Mouse (Mus musculus): ENCODE data around the gene B3gnt2. TPM values are rescaled to one million over a fixed set of nuclear protein-coding genes. Genes with fewer than 3 reads are reported as not detected.

B3gnt2 gene
- total RNA-seq (2021) = 10 to 100 TPM; 13.8 to 16.0 TPM
- long read RNA-seq, experiment 1, transcript B3gnt2-202 (2 exons, 3,057 nt) = major isoform, 40 of 41 reads
- long read RNA-seq, experiment 1, partial matches to known transcripts = 0 of 41 reads
- long read RNA-seq, experiment 1, other reads (novel, unspliced or antisense) = 1 of 41 reads
- long read RNA-seq, experiment 2, transcript B3gnt2-202 (2 exons, 3,057 nt) = major isoform, 50 of 50 reads
- long read RNA-seq, experiment 2, partial matches to known transcripts = 0 of 50 reads
- long read RNA-seq, experiment 2, other reads (novel, unspliced or antisense) = 0 of 50 reads

DNA sequence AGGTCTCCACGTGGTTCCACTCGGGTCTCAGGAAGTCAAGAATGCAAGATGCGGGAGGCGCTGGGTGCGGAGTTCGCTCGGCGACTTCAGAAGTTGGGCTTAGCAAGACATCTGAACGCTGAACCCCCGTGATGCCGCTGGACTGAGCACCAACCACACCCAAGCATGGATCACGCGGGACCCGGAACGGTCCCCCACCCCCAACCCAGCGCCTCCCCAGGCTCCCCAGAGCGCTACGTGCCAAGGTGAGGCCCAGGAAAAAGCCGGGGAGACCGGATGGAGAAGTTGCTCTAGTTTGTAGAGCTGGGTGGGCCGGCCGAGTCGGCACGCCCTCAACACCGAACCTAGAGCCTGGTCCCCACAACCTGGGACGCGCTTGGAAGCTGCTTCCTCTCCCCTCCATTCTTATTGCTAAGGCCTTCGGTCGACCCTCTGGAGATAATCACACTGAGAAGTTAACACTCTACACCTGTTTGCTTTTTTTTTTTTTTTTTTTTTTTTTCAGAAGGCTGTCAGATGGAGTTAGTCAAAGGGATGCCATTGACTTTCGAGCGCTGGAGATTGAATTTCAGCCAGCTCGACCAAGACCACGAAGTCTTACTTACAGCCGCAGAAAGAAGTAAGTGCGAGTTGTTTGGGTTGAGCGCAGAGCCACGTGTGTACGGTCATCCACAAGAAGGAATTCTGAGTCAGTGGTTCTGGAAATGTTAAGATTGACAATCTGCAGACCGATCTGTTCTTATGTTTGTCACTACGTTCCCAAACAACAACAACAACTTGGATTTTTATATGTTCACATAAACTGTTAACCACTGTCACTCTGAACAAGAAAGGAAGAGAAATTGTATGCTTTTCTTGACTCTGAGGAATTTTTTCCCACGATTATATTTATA, at the start of gene B3gnt2:
B3gnt2 (minus strand) TSS at position 627 of the 893 bp plus-strand sequence.
- DNase-seq (ENCODE audit: extremely low spot score in 1 of 2, low spot score in 2 of 2) = no peak
- intact Hi-C loops (cut with DNase I) = no loop called here
- peak within 1 kb of the TSS; percentile 93 for H3K4me3 ChIP-seq
- H3K27ac ChIP-seq = peak within 1 kb of the TSS; percentile 91
- TF ChIP-seq CTCF (IDR thresholded peaks at IDR 0.05) = no peak

DNA sequence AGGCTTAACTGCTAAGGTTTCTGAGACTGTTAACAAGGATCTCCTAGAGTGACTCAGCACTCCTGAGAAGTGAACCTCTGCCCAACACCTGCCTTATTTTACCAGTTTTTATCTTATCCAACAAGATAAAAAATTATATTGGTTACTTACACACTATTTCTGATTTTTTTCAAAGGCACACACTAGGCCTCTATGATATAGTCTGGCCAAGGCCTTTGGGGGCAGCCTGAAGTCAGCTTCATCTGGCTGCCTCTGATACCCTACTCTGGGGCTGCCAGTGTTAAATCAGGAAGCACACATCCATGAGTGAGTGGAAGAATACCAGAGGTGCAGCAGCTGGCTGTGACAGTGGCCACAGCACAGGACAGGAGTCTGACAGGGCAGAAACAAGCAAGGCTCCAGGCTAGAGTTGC, 45.7 kb upstream of the B3gnt2 start:
- no peak for DNase-seq (ENCODE audit: extremely low spot score in 1 of 2, low spot score in 2 of 2)
- no peak overlapping the region for H3K4me3 ChIP-seq
- TF ChIP-seq CTCF (IDR thresholded peaks at IDR 0.05) = no peak
- intact Hi-C loops (cut with DNase I) = no loop called here
- no peak overlapping the region for H3K27ac ChIP-seq

DNA sequence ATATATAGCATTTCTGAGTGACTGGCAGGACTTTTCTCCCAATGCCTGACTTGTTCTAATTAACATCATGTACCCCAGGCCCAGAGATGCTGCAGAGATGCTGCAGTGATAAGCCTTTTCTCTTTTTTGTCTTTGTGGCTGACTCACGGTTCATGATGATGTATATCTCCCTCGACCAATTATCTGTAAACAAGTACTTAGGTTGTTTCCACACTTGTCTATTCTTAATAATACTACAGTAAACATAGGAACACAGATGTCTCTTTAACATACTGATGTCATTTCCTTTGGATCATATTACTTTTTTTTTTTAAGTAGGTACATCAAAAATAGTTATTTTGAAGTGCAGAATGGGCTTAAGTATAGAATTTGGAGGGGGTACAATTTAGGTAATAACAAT, 42.2 kb upstream of the B3gnt2 start:
- Histone ChIP-seq H3K27ac (no peak overlapping the region), H3K4me3 (no peak overlapping the region)
- intact Hi-C loops (cut with DNase I) = no loop called here
- no peak for DNase-seq (ENCODE audit: extremely low spot score in 1 of 2, low spot score in 2 of 2)
- TF ChIP-seq CTCF (IDR thresholded peaks at IDR 0.05) = no peak

DNA sequence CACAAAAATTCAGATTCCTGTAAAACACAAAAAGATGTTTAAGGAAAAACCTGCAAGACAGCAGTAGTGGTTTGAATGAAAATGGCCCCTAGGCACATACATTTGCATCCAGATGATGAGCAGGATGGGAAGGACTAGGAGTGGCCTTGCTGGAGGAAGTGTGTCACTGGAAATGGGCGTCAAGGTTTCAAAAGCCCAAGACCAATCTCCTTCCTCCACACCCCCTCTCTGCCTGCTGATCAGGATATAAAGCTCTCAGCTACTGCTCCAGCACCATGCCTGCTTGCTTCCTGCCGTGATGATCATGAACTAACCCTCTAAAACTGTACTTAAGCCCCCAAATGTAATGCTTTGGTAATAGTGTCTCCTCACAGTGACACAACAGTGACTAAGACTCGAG, 39.3 kb upstream of the B3gnt2 start:
- DNase-seq (ENCODE audit: extremely low spot score in 1 of 2, low spot score in 2 of 2) = no peak
- H3K4me3 ChIP-seq = no peak overlapping the region
- TF ChIP-seq CTCF (IDR thresholded peaks at IDR 0.05) = no peak
- intact Hi-C loops (cut with DNase I) = no loop called here
- H3K27ac ChIP-seq = no peak overlapping the region

- no peak for DNase-seq (ENCODE audit: extremely low spot score in 1 of 2, low spot score in 2 of 2)
- TF ChIP-seq CTCF (IDR thresholded peaks at IDR 0.05) = no peak
- H3K4me3 ChIP-seq = no peak overlapping the region
- H3K27ac ChIP-seq = no peak overlapping the region
- intact Hi-C loops (cut with DNase I) = no loop called here
Observed at GRCm38 (mm10) chr11:22897642-22898041, 36.9 kb upstream of the B3gnt2 start.

DNA sequence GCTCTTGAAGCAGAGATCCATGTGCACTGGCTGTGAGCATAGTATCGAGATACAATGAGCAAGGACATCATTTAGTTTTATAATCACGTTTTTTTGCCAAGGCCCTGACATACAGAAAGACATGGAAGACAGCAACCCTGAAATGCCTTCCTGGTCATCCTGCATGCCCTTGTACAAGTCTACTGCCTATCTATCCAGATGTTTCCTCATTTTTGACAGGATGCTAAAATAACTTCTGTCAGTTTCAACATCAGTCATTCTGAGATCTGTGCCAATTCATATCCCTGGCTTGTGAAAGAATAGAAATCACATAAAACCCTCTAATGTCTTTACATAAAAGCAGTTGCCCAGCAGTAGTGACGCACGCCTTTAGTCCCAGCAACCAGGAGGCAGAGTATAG, 36.4 kb upstream of the B3gnt2 start:
- TF ChIP-seq CTCF (IDR thresholded peaks at IDR 0.05) = no peak
- no peak overlapping the region for H3K27ac ChIP-seq
- DNase-seq (ENCODE audit: extremely low spot score in 1 of 2, low spot score in 2 of 2) = no peak
- intact Hi-C loops (cut with DNase I) = no loop called here
- H3K4me3 ChIP-seq = no peak overlapping the region

DNA sequence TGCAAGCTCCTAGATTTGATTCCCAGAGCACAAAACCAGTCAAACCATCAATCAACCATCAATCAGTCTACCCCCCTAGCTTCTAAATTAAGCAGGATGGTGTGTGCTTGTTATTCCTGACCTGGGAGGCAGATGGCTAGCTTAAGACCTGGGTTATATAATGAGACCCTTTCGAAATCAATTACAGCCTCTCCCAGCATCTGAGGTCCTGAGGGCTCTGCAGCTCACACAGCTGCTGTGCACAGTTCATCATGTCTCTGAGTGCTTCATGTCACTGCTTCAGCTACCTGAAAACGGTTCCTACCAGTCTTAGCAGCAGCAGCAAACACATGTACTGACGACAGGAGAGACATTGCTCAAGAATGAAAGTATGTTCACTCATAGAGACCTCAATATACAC, 32.3 kb upstream of the B3gnt2 start:
- Histone ChIP-seq H3K4me3 (no peak overlapping the region), H3K27ac (no peak overlapping the region)
- intact Hi-C loops (cut with DNase I) = no loop called here
- no peak for TF ChIP-seq CTCF (IDR thresholded peaks at IDR 0.05)
- DNase-seq (ENCODE audit: extremely low spot score in 1 of 2, low spot score in 2 of 2) = no peak

- H3K4me3 ChIP-seq = no peak overlapping the region
- intact Hi-C loops (cut with DNase I) = no loop called here
- no peak for DNase-seq (ENCODE audit: extremely low spot score in 1 of 2, low spot score in 2 of 2)
- TF ChIP-seq CTCF (IDR thresholded peaks at IDR 0.05) = no peak
- no peak overlapping the region for H3K27ac ChIP-seq
Observed at GRCm38 (mm10) chr11:22892466-22892865, 31.7 kb upstream of the B3gnt2 start.

- no peak for DNase-seq (ENCODE audit: extremely low spot score in 1 of 2, low spot score in 2 of 2)
- TF ChIP-seq CTCF (IDR thresholded peaks at IDR 0.05) = no peak
- intact Hi-C loops (cut with DNase I) = no loop called here
- H3K27ac ChIP-seq = no peak overlapping the region
- no peak overlapping the region for H3K4me3 ChIP-seq
Observed at GRCm38 (mm10) chr11:22891876-22892275, 31.1 kb upstream of the B3gnt2 start.

DNA sequence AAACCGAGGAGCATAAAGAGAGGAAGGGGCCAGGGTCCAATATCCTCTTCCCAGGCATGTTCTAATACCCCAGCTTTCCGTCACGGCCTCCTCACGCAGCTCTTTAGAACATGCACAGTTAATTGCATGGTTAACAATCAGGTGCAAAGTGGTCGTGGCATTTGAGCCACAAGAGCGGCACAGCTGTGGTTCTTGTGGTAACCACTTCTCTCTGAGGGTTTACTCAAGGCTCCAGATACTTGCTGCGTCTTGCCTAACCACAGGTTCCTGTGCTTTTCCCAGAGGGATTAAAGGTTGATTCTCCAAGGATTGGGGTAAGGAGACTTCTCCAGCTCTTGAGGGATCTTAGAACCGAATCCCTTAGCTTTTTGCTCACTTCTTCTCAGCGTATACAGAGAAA, 30.5 kb upstream of the B3gnt2 start:
- no peak overlapping the region for H3K4me3 ChIP-seq
- TF ChIP-seq CTCF (IDR thresholded peaks at IDR 0.05) = no peak
- intact Hi-C loops (cut with DNase I) = no loop called here
- H3K27ac ChIP-seq = no peak overlapping the region
- no peak for DNase-seq (ENCODE audit: extremely low spot score in 1 of 2, low spot score in 2 of 2)

DNA sequence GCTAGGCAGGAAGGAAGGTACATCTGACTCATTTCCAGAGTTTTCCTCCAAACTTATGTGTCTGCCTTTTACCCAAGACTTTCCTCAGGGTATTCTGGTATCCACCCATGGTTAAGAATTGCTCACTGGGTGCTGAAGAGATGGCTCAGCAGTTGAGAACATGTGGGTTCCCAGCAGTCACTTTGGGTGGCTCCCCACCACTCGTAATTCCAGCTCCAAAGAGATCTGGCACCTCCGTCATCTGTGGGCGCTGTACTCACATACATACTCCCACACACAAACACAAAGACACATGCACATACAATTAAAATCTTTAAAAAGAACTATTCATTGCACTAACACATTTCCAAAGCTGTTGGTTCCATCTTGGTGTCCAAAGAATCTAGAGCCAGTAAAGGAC, 28.5 kb upstream of the B3gnt2 start:
- DNase-seq (ENCODE audit: extremely low spot score in 1 of 2, low spot score in 2 of 2) = peak in 1 of 2 experiments; percentile 20
- Histone ChIP-seq H3K4me3 (no peak overlapping the region), H3K27ac (no peak overlapping the region)
- intact Hi-C loops (cut with DNase I) = no loop called here
- TF ChIP-seq CTCF (IDR thresholded peaks at IDR 0.05) = no peak

GRCm38 (mm10) chr11:22886991-22887390, 26.2 kb upstream of the B3gnt2 start:
- DNase-seq (ENCODE audit: extremely low spot score in 1 of 2, low spot score in 2 of 2) = no peak
- TF ChIP-seq CTCF (IDR thresholded peaks at IDR 0.05) = no peak
- intact Hi-C loops (cut with DNase I) = no loop called here
- H3K4me3 ChIP-seq = no peak overlapping the region
- no peak overlapping the region for H3K27ac ChIP-seq
